Mouse (Mus musculus) neural tube, embryonic 15.5 days (tissue): ENCODE data around the gene Gosr1. TPM values are rescaled to one million over a fixed set of nuclear protein-coding genes. Genes with fewer than 3 reads are reported as not detected.

ENCODE experiments used
- polyA plus RNA-seq: library from polyadenylated mRNA; unstranded; fragments of >200 nt; fragmentation: Nextera tagmentation; extraction: Ambion mirVana; gene quantifications from 2 replicates; pipeline ENCODE4 v1.2.1, GENCODE M21; 2015

Gene Gosr1
- polyA plus RNA-seq, 1 experiment from 2014 or later, result 23.1 TPM

Other genes starting within 250 kb of the Gosr1 start
- gene Abr, start 141.3 kb downstream of the Gosr1 start, polyA plus RNA-seq, result 73.5 and 88.3 TPM in 2 replicates
- 1.7 and 1.9 TPM in 2 replicates for gene Bhlha9, start 91.1 kb downstream of the Gosr1 start, polyA plus RNA-seq
- gene Trarg1, start 83.8 kb downstream of the Gosr1 start, polyA plus RNA-seq, result 5.5 and 7.7 TPM in 2 replicates
- gene Cpd, start 83.4 kb upstream of the Gosr1 start, polyA plus RNA-seq, result 5.5 and 6.0 TPM in 2 replicates
- gene Tmigd1, start 138.6 kb upstream of the Gosr1 start, polyA plus RNA-seq, result 0.18 TPM in 1 of 2 replicates, not detected in the other
- gene Blmh, start 161.2 kb upstream of the Gosr1 start, polyA plus RNA-seq, result 133 and 138 TPM in 2 replicates
- 1.6 and 3.0 TPM in 2 replicates for gene Slc6a4, start 235.0 kb upstream of the Gosr1 start, polyA plus RNA-seq